Mouse (Mus musculus): ENCODE data around the gene Slc29a3. TPM values are rescaled to one million over a fixed set of nuclear protein-coding genes. Genes with fewer than 3 reads are reported as not detected.
"Not testable (repeated sequence)": the region's sequence is repeated elsewhere in the genome, so short reads cannot be mapped to it uniquely, and the experiment has no call there.

Slc29a3 gene
- polyA plus RNA-seq, 2 experiments = 1.7 to 2.1 TPM

DNA sequence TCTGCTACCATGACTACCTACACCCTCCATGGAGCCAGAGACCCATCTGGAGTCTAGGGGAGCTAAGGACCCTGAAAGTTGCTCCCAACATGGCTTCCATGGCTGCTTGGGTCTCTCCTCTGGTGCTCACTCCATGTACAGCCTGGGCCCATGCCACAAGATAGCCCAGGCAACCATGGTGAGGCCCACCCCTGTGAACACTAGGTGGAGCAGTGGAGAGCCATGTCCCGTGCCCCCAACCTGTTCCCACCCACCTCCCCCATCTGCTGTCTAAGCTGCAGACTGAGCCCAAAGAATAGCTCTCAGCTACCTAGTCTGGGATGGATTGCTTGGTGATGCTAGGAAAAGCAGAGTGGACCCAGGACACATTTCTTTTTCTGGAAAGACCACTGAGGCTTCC is 29.2 kb downstream of the Slc29a3 start:
- Histone ChIP-seq H3K4me1 (replicated peaks; ENCODE audit: control insufficient read depth in 2 of 2, insufficient read depth in 2 of 2, low read length in 1 of 2) (no peaks in the 10 kb centered on the region), H3K9me3 (ENCODE audit: control insufficient read depth, low read length) (no peaks in the 10 kb centered on the region), H3K4me2 (ENCODE audit: low read depth) (no peak overlapping the region), H3K4me3 (ENCODE audit: insufficient read depth in 1 of 2, low read depth in 2 of 2, low read length in 2 of 2) (no peak overlapping the region), H3K36me3 (replicated peaks; ENCODE audit: control insufficient read depth, insufficient read depth, low read depth) (no peaks in the 10 kb centered on the region), H3K9ac (replicated peaks) (no peak overlapping the region), H3K27me3 (ENCODE audit: control insufficient read depth, insufficient read depth, low read length) (no peaks in the 10 kb centered on the region), H3K27ac (no peak overlapping the region)
- ATAC-seq (ENCODE audit: insufficient read depth) (no peak), DNase-seq (ENCODE audit: low read depth in 3 of 3, low spot score in 3 of 3) (no peak)
- no peak for TF ChIP-seq EP300 (IDR thresholded peaks at IDR 0.05; ENCODE audit: low read depth)
- TF ChIP-seq CTCF (IDR thresholded peaks at IDR 0.05; ENCODE audit: low read depth) = peak; percentile 48
- WGBS (ENCODE audit: insufficient replicate concordance) = 5% methylated on average over 1 of the region's 1 CpGs

DNA sequence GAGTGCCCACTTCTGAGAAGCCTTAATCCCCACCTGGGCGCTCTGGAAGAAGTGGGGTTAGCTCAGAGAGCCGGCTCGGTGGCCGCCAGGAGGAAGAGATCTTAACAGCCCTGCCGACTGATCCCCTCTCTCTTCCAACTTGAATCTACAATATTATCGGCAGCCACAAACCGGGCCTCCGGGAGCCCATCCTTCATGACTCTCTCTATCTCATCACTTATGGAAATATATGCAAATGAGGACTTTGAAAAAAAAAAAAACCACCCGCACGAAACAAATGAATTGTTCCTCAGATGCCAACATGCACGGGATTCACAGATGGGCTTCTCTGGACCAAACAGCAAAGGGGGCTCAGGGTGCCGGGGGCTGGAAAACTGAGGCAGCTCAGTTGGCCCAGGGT is 31.0 kb downstream of the Slc29a3 start:
- H3K36me3 ChIP-seq (replicated peaks; ENCODE audit: control insufficient read depth, insufficient read depth, low read depth) = no peaks in the 10 kb centered on the region
- no peaks in the 10 kb centered on the region for H3K9me3 ChIP-seq (ENCODE audit: control insufficient read depth, low read length)
- no peak for ATAC-seq (ENCODE audit: insufficient read depth)
- H3K9ac ChIP-seq (replicated peaks) = no peak overlapping the region
- H3K4me3 ChIP-seq (ENCODE audit: insufficient read depth in 1 of 2, low read depth in 2 of 2, low read length in 2 of 2) = no peak overlapping the region
- WGBS (ENCODE audit: insufficient replicate concordance) = 61% methylated on average over 12 of the region's 12 CpGs
- no peaks in the 10 kb centered on the region for H3K4me1 ChIP-seq (replicated peaks; ENCODE audit: control insufficient read depth in 2 of 2, insufficient read depth in 2 of 2, low read length in 1 of 2)
- no peak overlapping the region for H3K4me2 ChIP-seq (ENCODE audit: low read depth)
- H3K27ac ChIP-seq = no peak overlapping the region
- TF ChIP-seq CTCF (IDR thresholded peaks at IDR 0.05; ENCODE audit: low read depth) = no peak
- TF ChIP-seq EP300 (IDR thresholded peaks at IDR 0.05; ENCODE audit: low read depth) = no peak
- DNase-seq (ENCODE audit: low read depth in 3 of 3, low spot score in 3 of 3) = no peak
- H3K27me3 ChIP-seq (ENCODE audit: control insufficient read depth, insufficient read depth, low read length) = no peaks in the 10 kb centered on the region

DNA sequence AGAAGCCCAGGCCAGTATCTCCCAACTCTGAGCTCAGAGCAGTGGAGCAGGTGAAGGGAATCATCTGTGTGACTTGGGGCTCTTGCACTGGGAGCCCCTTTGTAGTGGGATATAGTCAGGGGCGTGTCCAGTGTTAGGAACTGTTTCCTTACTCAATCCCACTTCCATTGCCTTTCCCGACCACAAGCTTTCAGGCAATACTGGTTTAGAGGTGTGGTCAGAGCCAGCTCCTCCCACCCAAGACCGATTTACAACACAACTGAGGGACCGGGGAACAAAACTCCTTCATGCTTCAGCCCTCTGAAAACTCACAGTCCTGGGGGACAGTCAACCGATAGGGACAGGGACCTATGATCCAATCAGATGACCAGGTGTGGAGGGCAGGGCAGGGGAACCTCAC is 32.1 kb downstream of the Slc29a3 start:
- TF ChIP-seq EP300 (IDR thresholded peaks at IDR 0.05; ENCODE audit: low read depth) (no peak), CTCF (IDR thresholded peaks at IDR 0.05; ENCODE audit: low read depth) (no peak)
- Histone ChIP-seq H3K4me2 (ENCODE audit: low read depth) (no peak overlapping the region), H3K4me3 (ENCODE audit: insufficient read depth in 1 of 2, low read depth in 2 of 2, low read length in 2 of 2) (no peak overlapping the region), H3K27ac (no peak overlapping the region), H3K27me3 (ENCODE audit: control insufficient read depth, insufficient read depth, low read length) (no peaks in the 10 kb centered on the region), H3K9me3 (ENCODE audit: control insufficient read depth, low read length) (no peaks in the 10 kb centered on the region), H3K36me3 (replicated peaks; ENCODE audit: control insufficient read depth, insufficient read depth, low read depth) (no peaks in the 10 kb centered on the region), H3K9ac (replicated peaks) (no peak overlapping the region), H3K4me1 (replicated peaks; ENCODE audit: control insufficient read depth in 2 of 2, insufficient read depth in 2 of 2, low read length in 1 of 2) (no peaks in the 10 kb centered on the region)
- no peak for ATAC-seq (ENCODE audit: insufficient read depth)
- 62% methylated on average over 5 of the region's 5 CpGs for WGBS (ENCODE audit: insufficient replicate concordance)
- no peak for DNase-seq (ENCODE audit: low read depth in 3 of 3, low spot score in 3 of 3)

DNA sequence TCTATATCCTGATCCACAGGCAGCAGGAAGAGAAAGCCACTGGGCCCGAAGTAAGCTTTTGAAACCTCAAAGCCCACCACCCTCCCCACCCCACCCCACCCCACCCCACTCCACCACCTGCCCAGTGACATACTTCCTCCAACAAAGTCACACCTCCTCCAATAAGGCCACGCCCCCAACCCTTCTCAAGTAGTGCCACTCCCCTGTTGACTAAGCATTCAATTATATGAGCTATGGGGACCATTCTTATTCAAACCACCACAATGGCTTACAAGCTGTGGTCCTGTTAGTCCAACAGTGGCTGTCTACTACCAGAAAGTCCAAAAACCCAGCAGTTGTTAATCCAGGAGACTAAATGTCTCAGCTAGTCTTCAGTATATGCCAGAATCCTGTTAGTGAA is 34.1 kb downstream of the Slc29a3 start:
- no peak for TF ChIP-seq CTCF (IDR thresholded peaks at IDR 0.05; ENCODE audit: low read depth)
- no peak for TF ChIP-seq EP300 (IDR thresholded peaks at IDR 0.05; ENCODE audit: low read depth)
- ATAC-seq (ENCODE audit: insufficient read depth) (no peak), DNase-seq (ENCODE audit: low read depth in 3 of 3, low spot score in 3 of 3) (no peak)
- H3K4me1 ChIP-seq (replicated peaks; ENCODE audit: control insufficient read depth in 2 of 2, insufficient read depth in 2 of 2, low read length in 1 of 2) = no peaks in the 10 kb centered on the region
- H3K9ac ChIP-seq (replicated peaks) = no peak overlapping the region
- no peaks in the 10 kb centered on the region for H3K27me3 ChIP-seq (ENCODE audit: control insufficient read depth, insufficient read depth, low read length)
- 67% methylated on average over 2 of the region's 2 CpGs for WGBS (ENCODE audit: insufficient replicate concordance)
- no peak overlapping the region for H3K4me3 ChIP-seq (ENCODE audit: insufficient read depth in 1 of 2, low read depth in 2 of 2, low read length in 2 of 2)
- H3K9me3 ChIP-seq (ENCODE audit: control insufficient read depth, low read length) = no peaks in the 10 kb centered on the region
- H3K27ac ChIP-seq = no peak overlapping the region
- H3K36me3 ChIP-seq (replicated peaks; ENCODE audit: control insufficient read depth, insufficient read depth, low read depth) = no peaks in the 10 kb centered on the region
- H3K4me2 ChIP-seq (ENCODE audit: low read depth) = no peak overlapping the region

DNA sequence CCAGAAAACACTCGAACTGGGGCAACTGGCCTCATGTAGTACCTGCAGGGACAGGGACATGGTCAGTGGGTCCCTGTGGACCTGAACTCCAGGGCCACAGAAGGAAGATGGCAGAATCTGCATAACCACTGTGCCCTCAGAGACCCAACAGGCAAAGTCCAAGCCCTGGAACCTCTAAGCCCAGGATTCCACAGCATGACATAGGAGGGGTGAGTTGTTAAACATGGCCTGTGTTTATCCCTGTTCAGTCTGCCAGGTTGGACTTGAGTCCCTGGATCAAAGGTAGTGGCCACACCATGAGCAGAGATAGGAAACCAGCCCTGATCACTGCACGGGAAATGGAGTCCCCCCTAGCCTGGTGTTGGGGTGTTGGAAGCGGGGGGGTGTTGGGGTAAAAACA is 36.1 kb downstream of the Slc29a3 start:
- H3K4me3 ChIP-seq (ENCODE audit: insufficient read depth in 1 of 2, low read depth in 2 of 2, low read length in 2 of 2) = no peak overlapping the region
- no peaks in the 10 kb centered on the region for H3K4me1 ChIP-seq (replicated peaks; ENCODE audit: control insufficient read depth in 2 of 2, insufficient read depth in 2 of 2, low read length in 1 of 2)
- 57% methylated on average over 3 of the region's 3 CpGs for WGBS (ENCODE audit: insufficient replicate concordance)
- no peak overlapping the region for H3K27ac ChIP-seq
- H3K9me3 ChIP-seq (ENCODE audit: control insufficient read depth, low read length) = no peaks in the 10 kb centered on the region
- no peak overlapping the region for H3K9ac ChIP-seq (replicated peaks)
- no peaks in the 10 kb centered on the region for H3K27me3 ChIP-seq (ENCODE audit: control insufficient read depth, insufficient read depth, low read length)
- no peaks in the 10 kb centered on the region for H3K36me3 ChIP-seq (replicated peaks; ENCODE audit: control insufficient read depth, insufficient read depth, low read depth)
- no peak overlapping the region for H3K4me2 ChIP-seq (ENCODE audit: low read depth)
- DNase-seq (ENCODE audit: low read depth in 3 of 3, low spot score in 3 of 3) (no peak), ATAC-seq (ENCODE audit: insufficient read depth) (0 out of 2 replicates have a peak, but pooled peaks have one; percentile 23)
- TF ChIP-seq CTCF (IDR thresholded peaks at IDR 0.05; ENCODE audit: low read depth) = no peak
- no peak for TF ChIP-seq EP300 (IDR thresholded peaks at IDR 0.05; ENCODE audit: low read depth)

DNA sequence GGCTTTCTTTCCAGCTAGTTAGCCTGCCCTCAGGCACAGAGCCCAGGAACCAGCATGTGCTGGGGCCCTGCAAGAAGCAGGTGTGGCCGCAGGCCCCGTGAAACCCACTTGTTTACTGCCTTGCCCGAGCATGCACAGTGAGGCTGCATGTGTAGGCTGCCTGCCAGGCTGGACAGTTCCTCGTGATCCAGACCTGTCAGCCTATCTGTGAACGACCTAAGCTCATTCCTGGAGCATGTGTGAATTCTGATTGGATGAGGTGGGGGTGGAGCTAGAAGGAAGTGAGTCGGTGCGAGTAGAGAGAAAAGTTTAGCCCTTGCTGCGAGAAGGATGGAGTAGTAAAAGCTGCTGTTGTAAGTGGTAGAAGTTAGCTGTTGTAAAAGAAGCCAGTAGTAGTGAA is 40.3 kb downstream of the Slc29a3 start:
- not testable (repeated sequence) for H3K27me3 ChIP-seq (ENCODE audit: control insufficient read depth, insufficient read depth, low read length); DNase-seq (ENCODE audit: low read depth in 3 of 3, low spot score in 3 of 3); H3K9ac ChIP-seq (replicated peaks); H3K27ac ChIP-seq; H3K4me3 ChIP-seq (ENCODE audit: insufficient read depth in 1 of 2, low read depth in 2 of 2, low read length in 2 of 2); ATAC-seq (ENCODE audit: insufficient read depth); H3K9me3 ChIP-seq (ENCODE audit: control insufficient read depth, low read length); H3K4me2 ChIP-seq (ENCODE audit: low read depth); H3K4me1 ChIP-seq (replicated peaks; ENCODE audit: control insufficient read depth in 2 of 2, insufficient read depth in 2 of 2, low read length in 1 of 2); H3K36me3 ChIP-seq (replicated peaks; ENCODE audit: control insufficient read depth, insufficient read depth, low read depth)
- 60% methylated on average over 7 of the region's 8 CpGs for WGBS (ENCODE audit: insufficient replicate concordance)
